Mouse (Mus musculus) kidney, adult 8-10 months (tissue): Measurements from ENCODE around the gene Orai3.

Experiments
- DNase-seq, 2 experiments: peaks; one replicate each; pipeline ENCODE4 v3.0.0; 2022

The Orai3 gene

DNA sequence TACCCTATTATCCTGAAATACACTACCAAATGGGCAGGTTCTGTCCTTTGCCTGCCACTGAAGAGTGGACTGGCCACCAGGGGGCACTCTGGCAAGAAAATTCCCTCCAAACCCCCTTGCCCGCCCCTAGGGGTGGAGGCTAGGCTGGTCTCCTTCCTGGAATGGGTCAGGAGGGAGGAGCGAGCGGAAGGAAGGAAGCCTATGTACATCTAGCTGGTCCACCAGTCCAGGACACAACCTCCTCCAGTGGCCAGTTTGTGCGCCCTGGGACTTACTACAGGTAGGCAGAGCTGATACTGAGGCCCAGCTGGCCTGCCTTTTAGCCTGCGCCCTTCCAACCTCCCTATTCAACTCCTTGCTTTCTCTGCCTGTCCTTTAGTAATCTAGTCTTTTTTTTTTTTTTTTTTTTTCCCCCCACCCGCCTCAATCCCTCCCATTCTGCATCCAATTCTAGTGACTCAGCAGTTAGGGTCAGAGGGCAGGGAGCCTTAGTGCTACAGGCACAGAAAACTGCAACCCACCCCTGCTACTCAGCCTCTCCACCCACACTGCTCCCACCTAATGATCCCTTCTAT, 30.9 kb downstream of the Orai3 start, which contains the start of gene Hsd3b7:
Gene Hsd3b7 (plus strand): TSS at position 170 of the 575 bp plus-strand sequence.
- DNase-seq, result peak; percentile 94 to 95

DNA sequence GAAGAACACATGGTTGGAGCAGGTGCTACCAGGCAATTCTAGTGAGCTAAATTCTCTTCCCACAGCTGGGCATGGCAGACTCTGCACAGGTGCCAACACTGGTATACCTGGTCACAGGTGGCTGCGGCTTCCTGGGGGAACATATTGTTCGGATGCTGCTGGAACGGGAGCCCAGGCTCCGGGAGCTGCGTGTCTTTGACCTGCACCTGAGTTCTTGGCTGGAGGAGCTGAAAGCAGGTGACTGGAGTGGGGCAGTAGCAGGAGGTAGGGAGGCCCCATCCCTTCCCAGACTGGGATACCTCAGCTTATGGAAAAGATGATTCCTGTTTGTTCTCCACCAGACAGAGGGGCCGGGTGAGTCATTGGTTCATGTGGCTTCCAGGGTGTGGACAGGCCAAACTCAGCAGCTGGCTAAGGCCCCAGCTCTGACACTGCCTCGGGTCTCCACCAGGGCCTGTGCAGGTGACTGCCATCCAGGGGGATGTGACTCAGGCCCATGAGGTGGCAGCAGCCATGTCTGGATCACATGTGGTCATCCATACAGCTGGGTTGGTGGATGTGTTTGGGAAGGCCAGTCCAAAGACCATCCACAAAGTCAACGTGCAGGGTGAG, 31.5 kb downstream of the Orai3 start:
- DNase-seq, result no peak

DNA sequence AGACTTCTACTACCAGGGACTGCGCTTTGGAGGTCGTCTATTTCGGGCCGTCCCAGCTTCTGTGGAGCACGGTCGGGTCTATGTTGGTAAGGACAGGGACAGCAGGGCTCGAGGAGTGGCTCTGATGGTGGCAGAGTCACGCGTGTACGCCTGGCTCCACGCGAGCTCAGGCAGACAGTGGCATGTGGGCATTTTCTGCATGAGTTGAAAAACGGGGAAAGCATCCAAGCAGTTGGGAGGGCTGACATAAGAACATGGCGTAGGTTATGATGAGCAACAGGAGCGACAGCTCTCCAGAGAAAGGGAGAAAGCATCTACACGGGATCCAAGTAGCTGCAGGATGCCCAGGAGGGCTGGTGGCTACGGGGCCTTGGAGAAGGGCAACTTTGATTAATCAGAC, 32.7 kb downstream of the Orai3 start:
- DNase-seq, result no peak

DNA sequence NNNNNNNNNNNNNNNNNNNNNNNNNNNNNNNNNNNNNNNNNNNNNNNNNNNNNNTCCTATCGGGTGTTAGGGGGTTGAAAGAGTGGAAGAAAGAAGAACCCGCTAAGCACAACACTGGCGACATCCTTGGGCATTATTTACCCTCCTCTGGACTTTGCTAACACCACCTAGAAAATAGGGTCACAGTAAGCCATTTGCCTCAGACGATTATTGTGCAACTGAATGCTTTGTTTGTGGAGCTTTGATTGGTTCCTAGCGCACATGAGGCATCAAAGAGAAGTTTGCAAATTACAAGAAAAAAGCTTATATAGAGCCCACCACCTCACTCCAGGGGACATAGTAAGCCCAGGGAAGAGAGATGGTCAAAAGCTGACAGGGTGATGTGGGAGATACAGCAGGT, 39.2 kb downstream of the Orai3 start:
- no peak for DNase-seq

DNA sequence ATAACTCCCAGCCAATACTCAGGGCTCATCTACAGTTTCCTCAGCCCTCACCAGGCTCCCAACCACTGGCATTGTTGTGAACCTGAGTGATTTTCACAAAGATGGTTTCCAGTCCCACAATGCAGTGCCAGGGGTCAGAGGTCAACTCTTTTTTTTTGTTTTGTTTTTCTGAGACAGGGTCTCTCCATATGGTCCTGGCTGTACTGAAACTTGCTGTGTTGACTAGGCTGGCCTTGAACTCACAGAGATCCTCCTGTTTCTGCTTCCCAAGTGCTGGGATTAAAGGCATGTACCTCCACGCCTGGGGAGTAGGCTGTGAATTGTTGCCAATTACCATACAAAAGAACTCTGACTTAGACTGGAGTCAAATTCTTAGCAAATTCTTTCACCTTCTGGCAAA, 40.2 kb downstream of the Orai3 start:
- DNase-seq, result no peak

DNA sequence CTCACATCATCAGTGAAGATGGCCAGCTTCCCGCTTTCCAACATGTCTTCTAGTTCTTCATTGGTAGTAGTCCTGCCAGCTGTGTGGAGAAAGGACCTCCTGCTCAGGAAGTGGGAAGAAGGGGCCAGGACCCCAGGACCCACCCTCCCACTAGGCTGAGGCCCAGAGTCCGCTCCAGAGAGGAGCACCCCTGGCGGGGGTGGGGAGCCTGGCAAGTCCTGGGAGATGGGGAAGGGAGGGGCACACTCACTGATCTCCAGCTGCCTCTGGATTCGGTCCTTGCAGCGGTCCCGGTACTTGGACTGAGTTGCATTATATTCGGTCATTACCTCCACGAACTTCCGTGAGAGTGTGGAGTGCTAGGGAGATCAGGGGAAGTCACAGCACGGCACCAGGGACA, 41.0 kb downstream of the Orai3 start:
- DNase-seq, result no peak

DNA sequence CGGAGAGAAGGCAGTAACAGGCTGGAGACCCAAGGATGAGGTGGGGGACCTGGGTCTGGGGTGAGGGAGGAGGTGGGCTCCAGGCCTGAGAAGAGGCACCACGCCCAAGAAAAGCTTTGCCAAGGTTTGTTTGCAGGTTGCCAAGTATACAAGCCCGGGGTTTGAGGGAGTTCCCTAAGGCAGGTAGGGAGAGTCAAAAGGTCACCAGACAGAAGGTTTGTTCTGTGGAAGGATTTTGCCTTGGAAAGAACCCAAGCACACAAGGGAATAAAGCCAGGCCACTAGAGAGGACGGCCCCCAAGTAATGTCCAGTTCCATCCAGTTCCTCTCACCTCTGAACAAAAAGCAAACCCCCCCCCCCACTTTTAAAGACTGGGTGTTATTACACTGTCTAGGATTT, 41.6 kb downstream of the Orai3 start:
- DNase-seq, result no peak

DNA sequence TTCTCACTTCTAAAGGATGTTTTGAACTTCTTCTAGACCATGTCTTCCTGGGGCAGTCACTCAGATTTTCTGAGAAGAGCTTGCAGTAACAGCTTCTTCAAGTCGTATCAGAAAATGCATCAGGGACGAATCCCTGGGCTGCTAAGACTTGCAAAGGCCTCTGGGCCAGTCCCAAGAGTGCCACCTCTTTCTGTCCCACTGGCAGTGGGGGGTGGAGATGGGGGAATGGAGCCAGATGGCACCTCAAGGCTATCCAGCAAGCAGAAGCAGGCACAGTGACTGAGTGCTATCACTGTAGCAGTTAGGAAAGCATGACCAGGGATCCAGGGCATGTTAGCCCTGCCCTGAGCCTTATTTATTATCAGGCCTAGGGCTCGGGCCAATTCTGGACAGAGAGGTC, 42.7 kb downstream of the Orai3 start:
- no peak for DNase-seq

DNA sequence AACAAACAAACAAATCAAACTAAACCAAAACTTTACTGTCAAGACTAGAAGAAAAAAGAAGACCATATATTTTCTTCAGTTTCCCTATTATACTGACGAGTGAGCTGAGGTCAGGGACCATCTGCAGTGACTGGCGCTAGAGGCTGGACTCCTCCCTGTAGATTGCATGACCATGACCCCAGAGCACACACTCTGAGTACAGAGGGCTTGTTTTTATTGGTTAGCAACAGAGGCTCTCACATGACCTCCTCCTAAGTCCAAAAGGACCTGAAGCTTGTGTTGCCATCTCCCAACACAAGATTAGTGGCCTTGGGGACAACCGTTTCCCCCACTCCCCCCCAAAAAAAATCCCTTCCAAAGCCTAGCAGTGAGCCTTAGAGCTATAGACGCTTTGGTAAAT, 44.2 kb downstream of the Orai3 start:
- no peak for DNase-seq

DNA sequence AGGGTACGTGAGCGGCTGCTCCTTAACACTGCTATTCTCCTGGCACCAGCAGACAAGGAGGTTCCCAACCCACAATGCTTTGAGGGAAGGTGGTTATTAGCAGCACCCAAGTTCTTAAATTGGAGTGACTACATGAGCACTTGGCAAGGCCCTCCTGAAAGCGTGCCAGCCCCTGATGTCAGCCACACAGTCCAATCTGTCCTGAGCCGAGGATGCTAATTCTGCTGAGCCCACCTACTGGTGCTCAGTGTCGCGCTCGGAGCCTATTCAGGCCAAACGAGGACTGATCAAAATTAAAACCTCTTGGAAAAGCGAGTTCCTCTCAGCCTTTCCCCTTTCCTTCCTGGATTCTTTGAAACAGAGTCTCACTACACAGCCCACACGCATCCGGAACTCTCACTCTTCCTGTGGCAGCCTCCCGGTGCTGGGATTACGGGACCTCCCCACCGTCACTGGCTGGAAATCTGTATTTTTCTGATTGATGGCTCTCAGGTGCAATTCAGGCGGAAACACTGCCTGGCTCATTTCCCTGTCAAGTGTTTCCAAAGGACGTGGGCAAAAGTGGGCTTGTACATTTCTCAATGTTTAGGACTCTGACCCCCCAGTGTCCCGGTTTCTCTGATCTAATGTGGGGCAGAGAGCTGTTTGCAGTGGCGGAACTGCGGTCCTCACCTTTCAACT, 44.8 kb downstream of the Orai3 start:
- DNase-seq, result peak; percentile 36 to 44

DNA sequence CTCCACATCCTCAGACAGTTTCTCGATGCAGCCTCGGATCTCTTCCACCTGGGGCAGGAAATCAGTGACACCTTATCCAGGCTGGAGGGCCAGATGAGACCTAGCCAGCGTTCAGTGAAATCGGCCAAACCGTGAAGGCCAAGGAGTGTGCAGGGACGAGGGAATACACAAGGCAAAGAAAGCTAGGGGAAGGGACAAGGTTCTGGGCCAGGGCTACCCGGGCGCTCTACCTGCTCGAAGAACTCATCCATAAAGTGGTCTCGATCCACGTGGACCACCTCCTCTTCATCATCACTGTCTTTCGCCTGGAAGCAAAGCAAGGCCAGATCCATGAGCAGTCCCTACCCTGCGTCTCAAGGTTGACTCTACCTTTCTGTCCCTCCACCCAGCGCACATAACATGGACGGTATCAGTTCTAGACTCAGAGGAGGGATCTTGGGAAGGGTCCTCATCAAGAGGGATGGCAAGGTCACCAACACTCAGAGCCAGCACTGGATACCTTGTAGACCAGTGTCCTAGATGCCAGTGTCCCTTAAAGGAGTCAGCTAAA, 45.6 kb downstream of the Orai3 start:
- DNase-seq, result no peak

DNA sequence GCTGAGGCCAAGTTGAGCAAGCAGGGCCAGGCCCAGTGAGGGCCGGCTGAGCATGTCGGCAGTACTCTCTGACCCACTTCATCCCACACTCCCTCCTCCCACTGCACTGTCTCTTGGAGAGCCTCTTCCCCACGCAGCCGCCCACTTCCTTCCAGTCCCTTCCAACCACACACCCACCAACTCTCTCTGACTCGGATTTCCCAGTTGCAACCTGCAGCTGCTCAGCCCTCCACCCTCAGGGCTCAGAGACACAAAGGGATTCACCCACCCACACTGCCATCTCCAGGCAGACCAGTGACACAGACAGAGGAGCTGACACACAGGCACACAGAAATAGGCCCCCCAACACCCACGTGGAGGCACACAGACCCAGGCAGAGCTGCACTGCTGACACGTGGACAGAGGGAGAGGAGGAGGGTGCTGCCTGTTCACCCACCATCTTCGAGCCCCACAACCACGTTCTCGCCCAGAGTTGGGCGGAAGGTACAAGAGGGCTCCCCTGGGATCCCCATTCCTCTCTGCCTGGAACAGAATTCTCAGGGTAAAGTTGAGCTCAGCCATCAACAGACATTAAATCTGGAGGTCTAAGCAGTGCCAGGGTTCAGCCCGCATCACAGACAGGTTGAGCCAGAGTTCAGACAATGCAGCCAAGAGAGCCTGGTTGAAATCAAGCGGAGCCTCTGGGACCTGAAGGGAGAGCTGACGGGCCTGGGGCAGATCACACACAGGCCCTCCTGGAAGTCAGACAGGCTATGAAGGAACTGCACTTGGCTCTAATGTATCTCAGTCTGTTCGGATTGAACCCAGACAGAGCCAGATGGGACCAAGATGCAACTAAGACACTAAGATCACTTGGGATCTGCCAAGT, 46.6 kb downstream of the Orai3 start:
- no peak for DNase-seq

DNA sequence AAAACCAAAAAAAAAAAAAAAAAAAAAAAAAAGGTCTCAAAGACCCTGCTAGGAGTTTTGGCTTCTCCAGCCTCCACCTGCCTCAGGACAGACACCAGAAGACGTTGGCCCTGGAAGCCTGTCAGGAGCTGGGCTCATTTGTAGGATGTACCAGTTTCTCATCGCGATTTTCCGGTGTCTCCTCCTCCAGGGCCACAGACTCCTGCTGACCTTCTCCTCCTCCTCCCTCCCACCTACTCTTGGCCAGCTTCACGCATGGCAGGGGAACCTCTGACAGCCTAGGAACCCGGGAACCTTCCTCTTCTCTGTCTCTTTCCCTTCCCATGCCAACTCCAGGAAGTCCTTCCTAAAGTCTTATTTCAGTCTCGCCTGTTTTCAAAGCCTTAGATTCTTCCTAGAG, 47.4 kb downstream of the Orai3 start:
- no peak for DNase-seq

DNA sequence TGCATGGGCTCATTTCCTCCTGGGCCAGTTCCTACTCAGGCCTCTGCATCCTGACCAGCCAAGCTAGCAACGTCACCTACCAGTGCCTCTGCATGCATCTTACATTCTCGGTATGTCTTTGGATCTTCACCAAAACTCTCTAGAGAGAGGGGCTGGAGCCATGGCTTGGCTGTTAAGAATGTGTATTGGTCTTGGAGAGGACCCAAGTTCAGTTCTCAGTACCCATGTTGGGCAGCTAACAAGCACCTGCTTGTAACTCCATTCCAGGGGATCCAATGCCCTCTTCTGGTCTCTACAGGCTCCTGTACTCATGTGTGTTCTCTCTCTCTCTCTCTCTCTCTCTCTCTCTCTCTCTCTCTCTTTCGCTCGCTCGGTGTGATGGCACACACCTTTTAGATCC, 48.2 kb downstream of the Orai3 start:
- DNase-seq, result no peak

DNA sequence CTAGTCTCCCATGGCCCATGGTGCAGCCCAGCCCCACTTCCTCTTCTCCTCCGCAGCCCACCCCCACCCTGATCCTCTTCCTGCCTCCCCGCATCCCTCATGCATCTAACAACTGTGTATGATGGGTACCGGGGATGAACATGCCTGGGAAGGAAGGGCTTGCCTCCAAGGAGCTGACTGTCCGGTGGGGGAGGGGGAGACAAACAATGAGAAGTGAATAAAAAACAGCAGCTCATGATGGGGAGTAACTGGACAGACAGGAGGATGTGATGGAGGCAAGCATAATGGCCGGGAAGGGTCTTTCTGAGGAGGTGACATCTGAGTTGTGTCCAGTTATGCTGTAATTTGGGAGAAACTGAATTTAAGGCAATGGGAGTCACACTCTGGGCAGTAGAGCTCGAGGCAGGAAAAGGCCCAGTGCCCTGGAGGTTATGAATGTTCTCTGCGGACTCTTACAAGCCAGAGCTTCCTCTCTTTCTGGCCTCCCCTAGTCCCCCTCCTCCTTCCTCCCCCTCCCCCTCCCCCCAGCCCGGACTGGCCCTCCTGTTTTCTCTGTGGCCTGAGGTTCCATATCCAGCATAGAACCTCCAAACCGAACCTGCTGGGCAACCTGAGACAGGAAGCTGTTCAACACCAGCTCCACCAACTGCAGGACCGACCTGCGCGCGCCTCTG, 51.4 kb downstream of the Orai3 start:
- DNase-seq, result no peak

DNA sequence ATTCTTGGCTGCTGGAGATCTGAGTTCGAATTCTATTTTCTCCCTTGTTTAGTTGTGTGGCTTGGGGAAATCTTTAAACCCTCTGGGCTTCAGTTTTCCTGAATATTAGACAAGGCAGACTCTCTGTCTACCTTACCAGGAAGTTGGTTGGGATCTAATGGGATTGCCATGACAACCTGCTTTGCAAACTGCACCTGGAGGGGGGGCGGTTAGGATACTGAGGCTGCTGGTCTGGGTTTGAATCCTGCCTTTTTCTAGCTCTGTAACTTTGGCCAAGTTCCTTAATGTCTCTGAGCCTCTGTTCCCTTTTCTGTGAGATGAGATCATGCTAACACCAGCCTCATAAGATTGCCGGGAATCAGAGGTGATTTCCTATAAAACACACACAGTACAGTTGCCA, 52.9 kb downstream of the Orai3 start:
- no peak for DNase-seq

DNA sequence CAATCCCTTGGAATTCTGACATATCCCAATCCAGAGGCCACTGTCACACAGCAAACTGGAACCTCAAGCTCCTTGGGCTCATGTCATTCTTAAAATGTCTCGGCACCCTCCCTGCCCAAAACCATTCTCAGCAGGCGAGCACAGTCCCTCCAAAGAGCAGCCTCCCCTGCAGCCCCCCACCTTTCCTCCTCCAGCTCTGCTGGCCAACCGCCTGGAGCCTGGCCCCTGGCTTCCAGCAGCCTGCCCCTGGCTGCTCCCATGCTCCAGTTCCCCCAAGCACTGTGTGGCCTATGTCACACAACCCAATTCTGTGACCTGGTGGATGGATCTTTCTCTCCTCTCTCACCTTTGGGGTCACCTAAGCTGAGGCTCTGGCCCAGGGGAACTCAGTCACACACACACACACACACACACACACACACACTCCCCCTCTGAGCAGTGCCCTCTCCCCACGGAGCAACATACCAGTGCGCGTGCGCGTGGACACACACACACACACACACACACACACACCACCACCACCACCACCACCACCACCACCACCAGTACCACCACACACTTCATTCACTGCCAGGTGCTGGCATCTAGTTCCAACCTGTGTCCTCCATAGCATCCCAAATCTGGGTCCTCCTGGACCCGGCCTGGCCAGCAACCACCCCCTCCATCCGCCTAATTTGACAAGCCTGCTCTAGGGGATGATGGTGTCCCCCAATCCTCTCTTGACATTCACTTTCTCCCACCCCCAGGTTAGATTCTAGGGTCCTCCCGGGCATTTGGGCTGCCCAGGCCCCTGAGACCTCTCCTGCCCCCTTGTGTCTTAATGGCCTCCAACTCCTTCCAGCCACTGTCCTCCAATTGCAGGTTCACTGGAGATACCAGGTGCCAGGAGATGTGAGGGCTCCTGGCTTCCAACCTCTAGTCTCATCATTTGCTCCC, 53.9 kb downstream of the Orai3 start:
- no peak for DNase-seq

DNA sequence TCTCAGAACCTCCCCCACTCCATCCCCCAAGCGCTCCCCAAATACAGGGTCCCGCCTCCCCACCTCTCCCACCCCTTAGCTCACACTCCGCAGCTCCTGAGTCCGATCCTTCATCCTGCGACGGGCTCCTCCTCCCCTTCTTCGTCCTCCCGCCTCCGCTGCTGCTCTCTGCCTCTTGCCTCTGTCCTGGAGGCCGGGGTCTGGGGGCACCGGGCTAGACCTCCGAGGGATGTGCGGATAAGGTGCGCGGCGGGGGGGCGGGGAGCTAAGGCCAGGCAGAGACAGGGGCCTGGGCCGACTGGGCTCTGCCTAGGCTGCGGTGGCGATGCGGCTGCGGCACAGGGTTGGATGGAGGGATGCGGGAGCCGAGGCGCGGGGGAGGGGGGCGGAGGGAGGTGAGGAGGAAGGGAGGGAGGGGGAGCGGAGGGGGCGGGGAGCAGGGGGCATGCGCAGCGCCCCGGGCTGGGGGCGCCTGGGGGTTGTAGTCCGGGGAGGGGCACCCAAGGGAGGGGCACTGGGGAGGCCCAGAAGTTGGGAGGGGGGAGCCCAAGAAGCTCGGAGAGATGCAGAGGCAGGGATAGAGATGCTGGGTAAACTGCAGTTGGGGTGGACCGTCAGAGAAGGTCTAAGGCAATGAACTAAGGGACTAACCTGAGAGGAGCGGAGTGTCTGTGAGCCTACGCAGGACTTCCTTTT, 54.7 kb downstream of the Orai3 start, which contains the start of the genes Stx4a and Stx1b:
Gene Stx4a (plus strand): TSS at position 119 of the 696 bp plus-strand sequence.
Gene Stx1b (minus strand): TSS at position 374 of the 696 bp plus-strand sequence.
- no peak for DNase-seq
